Mouse (Mus musculus) limb, embryonic 14.5 days (tissue): ENCODE data around the gene Pdss2. TPM values are rescaled to one million over a fixed set of nuclear protein-coding genes. Genes with fewer than 3 reads are reported as not detected.

Experiments used
- ATAC-seq: fragments of 200-750 bp; cut with Nextera tagmentation; 2 replicates; pipeline ENCODE4 v1.8.0; 2017; ENCODE audit warnings: low read depth, moderate number of reproducible peaks, moderate TSS enrichment; ENCODE audit not compliant: low FRiP score
- DNase-seq: peaks from one replicate; pipeline ENCODE4 v3.0.0-alpha.2; 2015; ENCODE audit warnings: low spot score
- H3K27ac ChIP-seq: fragments of 300-500 bp; sonication (generic); replicated peaks from 2 replicates; pipeline ENCODE4 v1.5.1; 2014; ENCODE audit warnings: low read depth, mild to moderate bottlenecking, low read length, moderate library complexity, mixed read lengths
- H3K27me3 ChIP-seq: fragments of 300-500 bp; sonication (generic); 2 replicates; pipeline ENCODE4 v1.6.1; 2014; ENCODE audit warnings: low read length, mixed read lengths; ENCODE audit not compliant: control insufficient read depth, insufficient read depth
- H3K36me3 ChIP-seq: fragments of 300-500 bp; sonication (generic); 2 replicates; pipeline ENCODE4 v1.6.1; 2014; ENCODE audit warnings: mild to moderate bottlenecking, low read length, moderate library complexity, mixed read lengths; ENCODE audit not compliant: control insufficient read depth, insufficient read depth
- H3K4me1 ChIP-seq: fragments of 300-500 bp; sonication (generic); 2 replicates; pipeline ENCODE4 v1.6.1; 2014; ENCODE audit warnings: antibody characterized with exemption, low read length, mixed read lengths; ENCODE audit not compliant: control insufficient read depth, insufficient read depth
- H3K4me2 ChIP-seq: fragments of 300-500 bp; sonication (generic); replicated peaks from 2 replicates; pipeline ENCODE4 v1.6.1; 2014; ENCODE audit warnings: low read depth, mild to moderate bottlenecking, low read length, moderate library complexity; ENCODE audit not compliant: severe bottlenecking
- H3K4me3 ChIP-seq: fragments of 300-500 bp; sonication (generic); replicated peaks from 2 replicates; pipeline ENCODE4 v1.5.1; 2014; ENCODE audit warnings: low read length
- H3K9ac ChIP-seq: fragments of 300-500 bp; sonication (generic); 2 replicates; pipeline ENCODE4 v1.6.1; 2014; ENCODE audit warnings: mild to moderate bottlenecking, low read depth, low read length, moderate library complexity; ENCODE audit not compliant: severe bottlenecking
- H3K9me3 ChIP-seq: fragments of 300-500 bp; sonication (generic); 2 replicates; pipeline ENCODE4 v1.6.1; 2016; ENCODE audit warnings: low read length; ENCODE audit not compliant: control insufficient read depth
- POLR2A ChIP-seq: fragments of 200-500 bp; IDR thresholded peaks from 2 replicates; pipeline ENCODE4 v1.8.0; 2012; ENCODE audit warnings: inconsistent platforms, mild to moderate bottlenecking, moderate library complexity, borderline replicate concordance; ENCODE audit not compliant: insufficient read depth, insufficient read length; ENCODE audit errors: extremely low read depth
- WGBS: fragments of 180-500 bp; shearing (Covaris S2); extraction: QIAGEN DNeasy Blood & Tissue Kit; methylation state at CpG from one replicate; pipeline ENCODE4 v1.1.7; 2014; 5-methylcytosine and 5-hydroxymethylcytosine counted together
- polyA plus RNA-seq, 2 experiments: library from polyadenylated mRNA; depleted of rRNA in 1 of 2; stranded (reverse) in 1 of 2; unstranded in 1 of 2; fragments of >200 nt; fragmentation: Nextera tagmentation in 1 of 2; extraction: Ambion mirVana in 1 of 2; gene quantifications; 2 replicates each; pipeline versions ENCODE4 v1.2.1 to v1.2.3; 2012 to 2014

The Pdss2 gene
- polyA plus RNA-seq, 2 experiments, result 8.8 to 10.1 TPM

GRCm38 (mm10) chr10:43292454-43292853, 71.2 kb downstream of the Pdss2 start:
- no peaks in the 10 kb centered on the region for H3K36me3 ChIP-seq
- H3K4me3 ChIP-seq, result no peak overlapping the region
- 63% methylated on average over 4 of the region's 4 CpGs for WGBS
- no peak for ATAC-seq
- no peak overlapping the region for H3K4me2 ChIP-seq
- no peak for DNase-seq
- no peaks in the 10 kb centered on the region for H3K9me3 ChIP-seq
- H3K27ac ChIP-seq, result no peak overlapping the region
- H3K4me1 ChIP-seq, result no peaks in the 10 kb centered on the region; the same call in none of the 2 replicates
- TF ChIP-seq POLR2A, result no peak
- H3K27me3 ChIP-seq, result no peaks in the 10 kb centered on the region; the same call in 1 of the 2 replicates
- no peak overlapping the region for H3K9ac ChIP-seq

GRCm38 (mm10) chr10:43294331-43294730, 73.0 kb downstream of the Pdss2 start:
- Histone ChIP-seq H3K4me2 (no peak overlapping the region), H3K27me3 (no peaks in the 10 kb centered on the region; the same call in 1 of the 2 replicates), H3K4me3 (no peak overlapping the region), H3K36me3 (no peaks in the 10 kb centered on the region), H3K27ac (no peak overlapping the region), H3K9ac (no peak overlapping the region), H3K4me1 (no peaks in the 10 kb centered on the region; the same call in none of the 2 replicates), H3K9me3 (no peaks in the 10 kb centered on the region)
- no peak for TF ChIP-seq POLR2A
- ATAC-seq (no peak), DNase-seq (no peak)
- 71% methylated on average over 4 of the region's 4 CpGs for WGBS

GRCm38 (mm10) chr10:43308105-43308810, 87.0 kb downstream of the Pdss2 start:
- Histone ChIP-seq H3K9me3 (no peaks in the 10 kb centered on the region), H3K9ac (no peak overlapping the region), H3K4me2 (no peak overlapping the region), H3K36me3 (no peaks in the 10 kb centered on the region), H3K27ac (no peak overlapping the region), H3K4me3 (no peak overlapping the region), H3K27me3 (no peaks in the 10 kb centered on the region), H3K4me1 (peaks cover 3% of the 10 kb centered on the region)
- 87% methylated on average over 5 of the region's 5 CpGs for WGBS
- TF ChIP-seq POLR2A, result no peak
- ATAC-seq (no peak), DNase-seq (no peak)

GRCm38 (mm10) chr10:43310781-43311392, 89.6 kb downstream of the Pdss2 start:
- no peak overlapping the region for H3K4me3 ChIP-seq
- no peak overlapping the region for H3K4me2 ChIP-seq
- peaks cover 3% of the 10 kb centered on the region for H3K4me1 ChIP-seq
- H3K27ac ChIP-seq, result no peak overlapping the region
- H3K36me3 ChIP-seq, result no peaks in the 10 kb centered on the region
- H3K9ac ChIP-seq, result no peak overlapping the region
- H3K9me3 ChIP-seq, result no peaks in the 10 kb centered on the region
- DNase-seq (no peak), ATAC-seq (no peak)
- TF ChIP-seq POLR2A, result no peak
- 79% methylated on average over 10 of the region's 10 CpGs for WGBS
- no peaks in the 10 kb centered on the region for H3K27me3 ChIP-seq

GRCm38 (mm10) chr10:43312211-43312610, 90.9 kb downstream of the Pdss2 start:
- Histone ChIP-seq H3K27me3 (no peaks in the 10 kb centered on the region), H3K4me1 (peaks cover 3% of the 10 kb centered on the region), H3K9me3 (no peaks in the 10 kb centered on the region), H3K27ac (no peak overlapping the region), H3K4me3 (no peak overlapping the region), H3K9ac (no peak overlapping the region), H3K36me3 (no peaks in the 10 kb centered on the region), H3K4me2 (no peak overlapping the region)
- WGBS, result 56% methylated on average over 2 of the region's 2 CpGs
- no peak for TF ChIP-seq POLR2A
- no peak for DNase-seq
- no peak for ATAC-seq
